Comparison of ENCODE assay signal across 8 mouse cellular contexts in the genomic region with DNA sequence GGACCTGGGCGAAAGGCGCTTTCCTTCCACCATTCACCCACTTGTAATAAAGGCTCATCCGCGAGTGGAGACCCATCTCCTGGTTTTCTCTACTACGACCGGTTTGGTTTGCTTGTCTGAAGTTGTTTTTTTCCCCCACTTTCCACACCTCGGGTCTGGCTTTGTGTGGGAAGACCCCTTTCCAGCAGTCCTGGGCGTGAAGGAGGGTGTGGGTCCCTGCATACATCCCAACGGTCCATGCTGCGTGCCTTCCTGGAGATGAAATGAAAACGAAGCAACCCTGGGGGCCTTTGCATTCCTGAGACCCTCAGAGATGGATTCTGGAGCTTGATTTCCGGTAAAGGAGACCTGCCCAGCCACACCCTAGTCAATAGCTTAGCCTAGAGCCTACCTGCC. TPM values are rescaled to one million over a fixed set of nuclear protein-coding genes. Genes with fewer than 3 reads are reported as not detected.
DNase-seq lines count a peak whose midpoint lies in the region; ATAC-seq lines count a peak whose summit lies in the region.

No protein-coding gene starts in this region.

- peak overlapping the region; percentile 92 for H3K4me3 ChIP-seq in heart, embryonic 15.5 days
- peak overlapping the region; percentile 94 for H3K4me3 ChIP-seq in heart, embryonic 16.5 days (ENCODE audit: low read length)

- peak overlapping the region; percentile 100 for H3K27ac ChIP-seq in heart, embryonic 15.5 days
- H3K27ac ChIP-seq in heart, embryonic 16.5 days (ENCODE audit: low read length), result peak overlapping the region; percentile 99

- ATAC-seq in heart, embryonic 15.5 days (replicated peaks; ENCODE audit: insufficient number of reproducible peaks, insufficient read depth, low FRiP score, low read depth), result no peak
- ATAC-seq in heart, embryonic 16.5 days (replicated peaks; ENCODE audit: extremely low read depth, insufficient read depth, low FRiP score), result no peak

- no peak for DNase-seq in heart, adult 18-20 months
- peak; percentile 77 for DNase-seq in R1 (ENCODE audit: low read depth, low spot score)
- DNase-seq in lung, postnatal 36 days, result peak; percentile 14
- no peak for DNase-seq in gastrocnemius, postnatal 10 days
- no peak for DNase-seq in left cerebral cortex, adult 8-10 months (ENCODE audit: low spot score in 2 of 2)
- no peak for DNase-seq in ovary, postnatal 10 days (ENCODE audit: low spot score)

- 2% methylated on average over 12 of the region's 12 CpGs for WGBS in heart, embryonic 15.5 days
- under 1% methylated on average over 12 of the region's 12 CpGs for WGBS in heart, embryonic 16.5 days

- H3K4me1 ChIP-seq in heart, embryonic 15.5 days (replicated peaks), result peaks cover 46% of the 10 kb centered on the region
- H3K4me1 ChIP-seq in heart, embryonic 16.5 days (ENCODE audit: control insufficient read depth, insufficient read depth, low read length), result peaks cover 47% of the 10 kb centered on the region

- H3K9me3 ChIP-seq in heart, embryonic 15.5 days (replicated peaks), result no peaks in the 10 kb centered on the region
- no peaks in the 10 kb centered on the region for H3K9me3 ChIP-seq in heart, embryonic 16.5 days (replicated peaks; ENCODE audit: control insufficient read depth, low read length)

- no peaks in the 10 kb centered on the region for H3K27me3 ChIP-seq in heart, embryonic 15.5 days
- H3K27me3 ChIP-seq in heart, embryonic 16.5 days (ENCODE audit: control insufficient read depth, insufficient read depth, low read length), result no peaks in the 10 kb centered on the region

- H3K9ac ChIP-seq in heart, embryonic 15.5 days, result peak overlapping the region; percentile 98
- peak overlapping the region; percentile 97 for H3K9ac ChIP-seq in heart, embryonic 16.5 days (ENCODE audit: low read length)

- peaks cover 10% of the 10 kb centered on the region; the same call in 1 of the 2 replicates for H3K36me3 ChIP-seq in heart, embryonic 15.5 days
- H3K36me3 ChIP-seq in heart, embryonic 16.5 days (ENCODE audit: control insufficient read depth, insufficient read depth), result no peaks in the 10 kb centered on the region; the same call in 1 of the 2 replicates

- H3K4me2 ChIP-seq in heart, embryonic 15.5 days, result peak overlapping the region; percentile 74
- H3K4me2 ChIP-seq in heart, embryonic 16.5 days (ENCODE audit: low read depth, low read length), result peak overlapping the region; percentile 87

RNA-seq across cellular contexts. Expression of a gene that starts 0.8 kb away (rescaled TPM):
- polyA plus RNA-seq in heart, embryonic 15.5 days (2015; fragmentation: Nextera tagmentation; extraction: Ambion mirVana), result 434 and 441 TPM in 2 replicates
- total RNA-seq in heart, adult 18-20 months (2021), result 10 to 100 TPM; 90.3 TPM
- 469 and 540 TPM in 2 replicates for polyA plus RNA-seq in heart, embryonic 16.5 days (2015; fragmentation: Nextera tagmentation; extraction: Ambion mirVana)
- total RNA-seq in gastrocnemius, postnatal 10 days (2021), result 100 to 1,000 TPM in 1 of 2 experiments, 10 to 100 TPM in 1; 82.0 to 106 TPM
- total RNA-seq in left cerebral cortex, adult 8-10 months (2022), result 1,000 to 10,000 TPM in 2 of 4 experiments, 100 to 1,000 TPM in 2; 903 to 1,086 (median 994) TPM

Comparison
In these comparisons a context has a peak if more than half of its experiments do, and no peak if none do; other contexts are left out.
1. DNase-seq: peak in R1 (single experiment) and lung, postnatal 36 days (single experiment); none in heart, adult 18-20 months (0 of 2), gastrocnemius, postnatal 10 days (single experiment), left cerebral cortex, adult 8-10 months (0 of 2) and ovary, postnatal 10 days (single experiment).
2. RNA of a gene that starts 0.8 kb away (total RNA-seq): 903 to 1,086 TPM in left cerebral cortex, adult 8-10 months; 82.0 to 106 TPM in gastrocnemius, postnatal 10 days and 90.3 TPM in heart, adult 18-20 months; every median in the first group is over 4 times any median in the second.